Mouse (Mus musculus) forebrain, embryonic 13.5 days (tissue): ENCODE data around the gene Thbd. TPM values are rescaled to one million over a fixed set of nuclear protein-coding genes. Genes with fewer than 3 reads are reported as not detected.

Experiments
- ATAC-seq: fragments of 200-750 bp; cut with Nextera tagmentation; 2 replicates; pipeline ENCODE4 v1.8.0; 2017
- H3K27ac ChIP-seq: fragments of 300-500 bp; sonication (generic); 2 replicates; pipeline ENCODE4 v1.5.1; 2015; ENCODE audit warnings: inconsistent platforms, mild to moderate bottlenecking, moderate library complexity
- H3K27me3 ChIP-seq: fragments of 300-500 bp; sonication (generic); 2 replicates; pipeline ENCODE4 v1.6.1; 2015; ENCODE audit warnings: mild to moderate bottlenecking, inconsistent platforms
- H3K36me3 ChIP-seq: fragments of 300-500 bp; sonication (generic); 2 replicates; pipeline ENCODE4 v1.6.1; 2015; ENCODE audit warnings: mild to moderate bottlenecking, inconsistent platforms; ENCODE audit not compliant: poor library complexity, severe bottlenecking
- H3K4me1 ChIP-seq: fragments of 300-500 bp; sonication (generic); 2 replicates; pipeline ENCODE4 v1.6.1; 2015; ENCODE audit warnings: inconsistent platforms
- H3K4me2 ChIP-seq: fragments of 300-500 bp; sonication (generic); 2 replicates; pipeline ENCODE4 v1.6.1; 2015; ENCODE audit warnings: inconsistent platforms, mild to moderate bottlenecking, moderate library complexity
- H3K4me3 ChIP-seq: fragments of 300-500 bp; sonication (generic); 2 replicates; pipeline ENCODE4 v1.5.1; 2015; ENCODE audit warnings: mild to moderate bottlenecking, inconsistent platforms
- H3K9ac ChIP-seq: fragments of 300-500 bp; sonication (generic); 2 replicates; pipeline ENCODE4 v1.6.1; 2015; ENCODE audit warnings: mild to moderate bottlenecking, inconsistent platforms
- H3K9me3 ChIP-seq: fragments of 300-500 bp; sonication (generic); replicated peaks from 2 replicates; pipeline ENCODE4 v1.6.1; 2016; ENCODE audit warnings: inconsistent platforms
- WGBS: fragments of 180-500 bp; shearing (Covaris S2); methylation state at CpG from one replicate; pipeline ENCODE4 v1.1.7; 2015; 5-methylcytosine and 5-hydroxymethylcytosine counted together
- polyA plus RNA-seq: library from polyadenylated mRNA; unstranded; fragments of >200 nt; fragmentation: Nextera tagmentation; extraction: Ambion mirVana; gene quantifications from 2 replicates; pipeline ENCODE4 v1.2.1, GENCODE M21; 2015

The Thbd gene
- polyA plus RNA-seq, 1 experiment from 2014 or later: 2.7 TPM

DNA sequence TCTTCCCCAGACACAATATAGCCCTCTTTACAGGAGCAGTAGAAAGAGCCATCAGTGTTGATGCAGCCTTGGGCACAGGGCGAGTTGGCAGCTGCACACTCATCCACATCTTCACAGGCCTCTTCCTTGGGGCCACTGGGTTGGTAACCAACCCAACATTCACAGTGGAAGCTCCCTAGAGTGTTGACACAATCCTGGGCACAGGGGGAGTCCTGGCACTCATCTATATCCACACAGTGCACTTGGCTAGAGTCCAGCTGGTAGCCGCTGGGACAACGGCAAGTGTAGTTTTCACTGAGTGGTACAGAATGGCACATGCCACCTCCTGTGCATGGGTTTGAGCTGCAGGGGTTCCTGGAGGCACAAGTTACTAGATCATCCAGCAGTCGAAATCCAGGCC, 34.2 kb upstream of the Thbd start:
- Histone ChIP-seq H3K4me1 (no peaks in the 10 kb centered on the region), H3K4me3 (no peak overlapping the region), H3K4me2 (no peak overlapping the region), H3K27ac (no peak overlapping the region), H3K27me3 (no peaks in the 10 kb centered on the region), H3K9ac (no peak overlapping the region), H3K9me3 (no peaks in the 10 kb centered on the region), H3K36me3 (no peaks in the 10 kb centered on the region)
- 0 out of 2 replicates have a peak, but pooled peaks have one; percentile 36 for ATAC-seq
- WGBS: 66% methylated on average over 4 of the region's 4 CpGs

- 91% methylated on average over 10 of the region's 10 CpGs for WGBS
- Histone ChIP-seq H3K27me3 (no peaks in the 10 kb centered on the region), H3K9ac (no peak overlapping the region), H3K4me1 (no peaks in the 10 kb centered on the region), H3K4me2 (no peak overlapping the region), H3K4me3 (no peak overlapping the region), H3K27ac (no peak overlapping the region), H3K36me3 (no peaks in the 10 kb centered on the region), H3K9me3 (no peaks in the 10 kb centered on the region)
- no peak for ATAC-seq
Observed at GRCm38 (mm10) chr2:148441421-148441820, 33.4 kb upstream of the Thbd start.

- Histone ChIP-seq H3K4me1 (peaks cover 2% of the 10 kb centered on the region; the same call in 1 of the 2 replicates), H3K27ac (no peak overlapping the region), H3K36me3 (no peaks in the 10 kb centered on the region), H3K4me3 (no peak overlapping the region), H3K9me3 (no peaks in the 10 kb centered on the region), H3K9ac (no peak overlapping the region), H3K4me2 (no peak overlapping the region), H3K27me3 (no peaks in the 10 kb centered on the region)
- WGBS: 80% methylated on average over 3 of the region's 3 CpGs
- ATAC-seq: no peak
Observed at GRCm38 (mm10) chr2:148439691-148440276, 31.8 kb upstream of the Thbd start.

GRCm38 (mm10) chr2:148436285-148436684, 28.3 kb upstream of the Thbd start:
- Histone ChIP-seq H3K4me3 (no peak overlapping the region), H3K27ac (no peak overlapping the region), H3K9me3 (no peaks in the 10 kb centered on the region), H3K36me3 (no peaks in the 10 kb centered on the region), H3K27me3 (no peaks in the 10 kb centered on the region), H3K4me2 (no peak overlapping the region), H3K4me1 (peaks cover 2% of the 10 kb centered on the region; the same call in 1 of the 2 replicates), H3K9ac (no peak overlapping the region)
- ATAC-seq: no peak
- WGBS: 29% methylated on average over 3 of the region's 3 CpGs

- Histone ChIP-seq H3K4me2 (no peak overlapping the region), H3K4me3 (no peak overlapping the region), H3K36me3 (no peaks in the 10 kb centered on the region), H3K9ac (no peak overlapping the region), H3K27me3 (no peaks in the 10 kb centered on the region), H3K4me1 (peaks cover 2% of the 10 kb centered on the region; the same call in 1 of the 2 replicates), H3K9me3 (no peaks in the 10 kb centered on the region), H3K27ac (no peak overlapping the region)
- ATAC-seq: no peak
- 78% methylated on average over 2 of the region's 2 CpGs for WGBS
Observed at GRCm38 (mm10) chr2:148432346-148432745, 24.4 kb upstream of the Thbd start.

- Histone ChIP-seq H3K27me3 (no peaks in the 10 kb centered on the region), H3K4me2 (no peak overlapping the region), H3K4me3 (no peak overlapping the region), H3K4me1 (peaks cover under 1% of the 10 kb centered on the region; the same call in 1 of the 2 replicates), H3K36me3 (no peaks in the 10 kb centered on the region), H3K9me3 (no peaks in the 10 kb centered on the region), H3K9ac (no peak overlapping the region), H3K27ac (no peak overlapping the region)
- no peak for ATAC-seq
- 84% methylated on average over 4 of the region's 4 CpGs for WGBS
Observed at GRCm38 (mm10) chr2:148430941-148431340, 23.0 kb upstream of the Thbd start.

DNA sequence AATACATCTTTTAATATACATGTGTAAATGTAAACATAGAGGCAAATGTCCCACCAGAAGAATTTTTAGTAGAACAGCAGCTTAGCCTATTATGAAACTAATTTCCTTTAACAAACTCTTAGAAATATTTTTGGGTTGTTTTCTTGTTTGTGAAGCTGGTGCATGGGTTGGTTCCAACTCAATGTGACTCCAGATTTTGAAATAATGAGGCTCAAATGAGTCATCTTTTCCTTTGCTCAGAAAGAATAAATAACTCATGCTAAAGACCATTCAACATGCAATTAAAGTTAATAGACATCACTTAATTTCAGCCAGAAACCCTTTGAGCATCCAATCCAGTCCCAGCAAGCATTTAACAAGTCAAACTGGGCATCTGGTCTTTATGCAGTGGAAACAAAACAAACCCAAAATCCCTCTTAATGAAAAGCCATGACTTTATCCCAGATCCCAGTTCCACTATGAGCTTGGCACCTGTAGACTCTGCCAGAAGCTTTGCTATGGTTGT, 21.1 kb upstream of the Thbd start:
- Histone ChIP-seq H3K27ac (no peak overlapping the region), H3K9ac (no peak overlapping the region), H3K9me3 (no peaks in the 10 kb centered on the region), H3K36me3 (no peaks in the 10 kb centered on the region), H3K27me3 (no peaks in the 10 kb centered on the region), H3K4me2 (no peak overlapping the region), H3K4me3 (no peak overlapping the region), H3K4me1 (no peaks in the 10 kb centered on the region)
- no peak for ATAC-seq

- no peak overlapping the region for H3K27ac ChIP-seq
- no peak overlapping the region for H3K9ac ChIP-seq
- no peak for ATAC-seq
- H3K4me3 ChIP-seq: no peak overlapping the region
- no peaks in the 10 kb centered on the region for H3K9me3 ChIP-seq
- H3K4me1 ChIP-seq: no peaks in the 10 kb centered on the region
- H3K36me3 ChIP-seq: no peaks in the 10 kb centered on the region
- 85% methylated on average over 3 of the region's 3 CpGs for WGBS
- H3K27me3 ChIP-seq: no peaks in the 10 kb centered on the region
- H3K4me2 ChIP-seq: no peak overlapping the region
Observed at GRCm38 (mm10) chr2:148428523-148428922, 20.5 kb upstream of the Thbd start.

- Histone ChIP-seq H3K4me2 (no peak overlapping the region), H3K9ac (no peak overlapping the region), H3K36me3 (no peaks in the 10 kb centered on the region), H3K27ac (no peak overlapping the region), H3K9me3 (no peaks in the 10 kb centered on the region), H3K27me3 (no peaks in the 10 kb centered on the region), H3K4me3 (no peak overlapping the region), H3K4me1 (no peaks in the 10 kb centered on the region)
- whole genome bisulfite sequencing: 73% methylated on average over 3 of the region's 3 CpGs
- no peak for ATAC-seq
Observed at GRCm38 (mm10) chr2:148427553-148427952, 19.6 kb upstream of the Thbd start.

DNA sequence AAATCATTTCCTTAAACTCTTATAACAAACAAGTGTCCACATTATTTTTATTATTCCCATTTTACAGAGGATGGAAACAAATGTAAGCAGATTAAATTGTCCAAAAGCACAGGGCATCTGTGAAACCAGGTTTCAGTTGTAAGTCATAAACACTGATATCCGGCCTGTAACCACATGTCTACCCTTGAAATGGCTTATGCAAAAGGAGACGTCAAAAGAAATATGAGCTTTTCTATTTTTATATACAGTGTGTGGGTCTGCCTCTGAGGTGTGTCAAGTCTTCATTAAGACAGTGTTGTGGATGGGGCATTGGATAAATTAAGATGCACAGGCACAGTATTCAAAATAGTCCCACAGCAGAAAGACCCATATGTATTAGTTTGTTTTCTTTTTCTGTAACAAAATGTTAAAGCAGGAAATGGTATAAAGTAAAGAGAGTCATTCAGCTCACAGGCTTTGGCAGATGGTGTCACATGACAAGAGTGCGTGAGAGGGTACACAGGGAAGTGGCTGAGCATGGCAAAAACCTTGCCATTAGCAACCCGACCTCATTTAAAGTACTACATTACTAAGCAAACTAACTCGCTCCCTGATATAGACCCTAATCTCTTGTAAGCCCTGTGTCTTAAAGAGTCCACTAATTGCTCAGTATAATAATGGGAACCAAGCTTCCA, 17.9 kb upstream of the Thbd start:
- Histone ChIP-seq H3K27me3 (no peaks in the 10 kb centered on the region), H3K4me1 (no peaks in the 10 kb centered on the region), H3K4me2 (no peak overlapping the region), H3K9ac (no peak overlapping the region), H3K27ac (no peak overlapping the region), H3K9me3 (no peaks in the 10 kb centered on the region), H3K36me3 (no peaks in the 10 kb centered on the region), H3K4me3 (no peak overlapping the region)
- no peak for ATAC-seq
- WGBS: 85% methylated on average over 5 of the region's 5 CpGs

- no peak overlapping the region for H3K4me2 ChIP-seq
- 74% methylated on average over 1 of the region's 1 CpGs for WGBS
- no peak overlapping the region for H3K9ac ChIP-seq
- H3K4me1 ChIP-seq: no peaks in the 10 kb centered on the region
- no peaks in the 10 kb centered on the region for H3K9me3 ChIP-seq
- no peak overlapping the region for H3K4me3 ChIP-seq
- no peak for ATAC-seq
- H3K36me3 ChIP-seq: no peaks in the 10 kb centered on the region
- no peaks in the 10 kb centered on the region for H3K27me3 ChIP-seq
- no peak overlapping the region for H3K27ac ChIP-seq
Observed at GRCm38 (mm10) chr2:148421706-148422105, 13.7 kb upstream of the Thbd start.

- H3K9me3 ChIP-seq: no peaks in the 10 kb centered on the region
Observed at GRCm38 (mm10) chr2:148421112-148421511, 13.1 kb upstream of the Thbd start.

More at GRCm38 (mm10) chr2:148421112-148421511, 13.1 kb upstream of the Thbd start:
- Histone ChIP-seq H3K4me2 (no peak overlapping the region), H3K4me1 (no peaks in the 10 kb centered on the region), H3K9ac (no peak overlapping the region), H3K27ac (no peak overlapping the region), H3K36me3 (no peaks in the 10 kb centered on the region), H3K4me3 (no peak overlapping the region), H3K27me3 (no peaks in the 10 kb centered on the region)
- ATAC-seq: no peak
- WGBS: 69% methylated on average over 1 of the region's 1 CpGs
